Mouse (Mus musculus) kidney, postnatal 36 days (tissue): Measurements from ENCODE around the gene Qpct.

Source experiments
- DNase-seq, 2 experiments: peaks; one replicate each; pipeline ENCODE4 v3.0.0; 2021 to 2022; ENCODE audit warnings: mixed read lengths in 2 of 2

The Qpct gene

GRCm38 (mm10) chr17:79051606-79052005 is at the start of gene Qpct:
Gene Qpct, plus strand, starts transcription at chr17:79051906.
- no peak for DNase-seq

GRCm38 (mm10) chr17:79013625-79014024 is 38.1 kb upstream of the Qpct start:
- DNase-seq = no peak

DNA sequence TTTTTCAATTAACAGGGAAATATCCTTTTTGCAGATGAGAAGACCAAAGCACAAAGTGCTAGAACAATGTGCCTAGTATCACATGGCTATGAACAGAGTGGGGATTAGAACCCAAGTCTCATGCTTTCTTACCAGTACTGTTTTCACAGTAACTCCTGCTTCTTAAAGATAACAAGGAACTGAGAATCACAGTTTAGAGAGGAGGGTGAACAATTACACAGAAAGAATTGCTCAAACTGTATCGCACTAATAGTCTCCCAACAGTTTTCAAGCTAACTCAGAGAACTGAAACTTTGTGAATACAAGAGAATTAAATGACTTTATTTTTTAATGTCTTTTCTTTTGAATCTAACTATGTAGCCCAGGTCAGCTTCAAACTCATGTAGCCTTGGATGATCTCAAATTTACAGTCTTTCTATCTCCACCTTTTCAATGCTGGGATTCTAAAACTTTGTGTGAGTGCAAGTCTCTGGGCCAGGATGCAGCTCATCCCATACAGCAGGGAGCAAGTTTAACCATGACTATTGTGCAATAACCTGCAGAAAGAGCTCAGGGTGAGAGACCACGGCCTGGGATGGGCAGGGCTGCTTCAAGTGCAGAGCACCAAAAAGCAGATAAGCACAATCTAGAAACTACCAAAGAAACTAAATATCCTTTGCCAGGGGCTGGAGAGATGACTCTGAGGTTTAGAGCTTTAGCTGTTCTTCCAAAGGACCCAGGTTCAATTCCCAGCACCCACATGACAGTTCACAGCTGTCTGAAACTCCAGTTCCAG is 36.6 kb upstream of the Qpct start:
- DNase-seq = no peak

GRCm38 (mm10) chr17:79015831-79016230 is 35.9 kb upstream of the Qpct start:
- no peak for DNase-seq

GRCm38 (mm10) chr17:79018422-79018821 is 33.3 kb upstream of the Qpct start:
- DNase-seq = peak in 1 of 2 experiments; percentile 21

- peak; percentile 29 to 35 for DNase-seq
Observed at GRCm38 (mm10) chr17:79019726-79020207, 31.9 kb upstream of the Qpct start.

DNA sequence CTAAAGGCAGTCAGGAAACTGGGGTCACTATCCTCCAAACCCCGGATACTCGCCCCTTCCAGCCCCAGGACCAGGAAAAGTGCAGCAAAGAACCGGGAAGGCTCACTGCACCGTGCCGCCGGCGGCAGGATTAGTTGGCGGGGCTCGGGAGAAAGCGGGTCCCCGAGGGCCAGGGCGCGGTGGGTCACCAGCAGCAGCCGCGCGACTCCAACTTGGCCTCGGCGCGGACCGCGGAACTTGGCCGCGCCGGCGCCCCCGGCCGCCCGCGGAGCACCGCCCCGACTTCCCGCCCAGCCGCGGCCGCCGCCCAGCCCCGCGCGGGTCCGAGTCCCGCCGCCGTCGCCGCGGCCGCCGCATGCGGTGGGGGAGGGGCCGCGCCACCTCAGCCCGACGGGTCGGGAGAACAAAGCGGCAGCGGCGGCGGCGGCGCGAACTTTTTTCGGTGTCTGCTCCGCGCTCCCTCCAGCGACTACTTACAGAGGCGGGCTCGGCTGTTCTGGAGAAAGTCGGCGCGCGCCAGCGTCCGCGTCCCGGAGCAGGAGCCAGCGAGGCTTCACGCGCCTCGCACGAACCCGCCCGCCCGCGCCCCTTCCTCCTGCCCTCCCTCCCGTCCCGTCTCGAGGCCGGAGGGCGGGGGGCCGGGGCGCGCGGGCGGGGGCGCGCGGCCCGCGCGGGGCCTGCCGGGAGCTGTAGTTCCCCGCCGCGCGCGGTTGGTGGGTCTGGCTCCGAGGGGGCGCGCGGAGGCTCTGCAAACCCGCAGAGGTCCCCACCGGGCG is 31.3 kb upstream of the Qpct start, which contains the start of gene Prkd3:
Gene Prkd3 (minus strand): TSS at position 609 of the 776 bp plus-strand sequence.
- DNase-seq = peak; percentile 54 to 80

DNA sequence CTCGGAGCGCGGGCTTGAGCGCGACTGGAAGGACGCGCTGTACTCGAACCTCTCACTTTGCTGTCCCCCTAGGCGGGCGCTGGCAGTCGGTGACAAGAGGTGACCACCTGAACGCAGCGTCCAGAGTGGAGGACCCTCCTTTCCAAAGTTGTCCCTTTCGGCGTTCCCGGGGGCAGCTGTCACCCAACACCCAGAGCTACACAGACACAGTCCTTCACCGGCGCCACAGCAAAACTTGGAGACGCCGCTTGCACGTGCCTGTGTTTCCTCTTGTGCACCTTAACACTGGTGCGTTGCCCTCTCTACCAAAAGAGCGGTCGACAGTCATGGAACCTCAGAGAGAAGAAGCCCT is 30.7 kb upstream of the Qpct start:
- DNase-seq = peak in 1 of 2 experiments; percentile 21

DNA sequence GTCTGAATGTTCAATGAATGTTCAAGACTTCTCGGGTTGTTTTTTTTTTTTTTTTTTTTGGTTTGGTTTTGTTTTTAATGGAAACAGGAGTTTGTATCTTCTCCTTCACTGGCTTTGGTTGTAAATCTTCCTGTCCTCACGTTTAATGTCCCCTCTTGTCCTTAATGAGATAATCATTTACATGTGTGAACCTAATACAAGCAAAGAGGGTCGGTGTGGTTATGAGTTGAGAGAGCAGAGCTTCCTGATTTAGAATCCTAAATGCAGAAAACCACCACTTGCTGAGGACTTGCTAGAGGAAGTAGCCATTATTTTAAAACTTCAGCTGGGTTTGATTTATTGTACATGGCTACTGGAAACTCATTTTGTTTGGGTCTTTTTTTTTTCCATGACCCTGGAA is 29.0 kb upstream of the Qpct start:
- no peak for DNase-seq

GRCm38 (mm10) chr17:79024544-79024943 is 27.2 kb upstream of the Qpct start:
- DNase-seq = no peak

DNA sequence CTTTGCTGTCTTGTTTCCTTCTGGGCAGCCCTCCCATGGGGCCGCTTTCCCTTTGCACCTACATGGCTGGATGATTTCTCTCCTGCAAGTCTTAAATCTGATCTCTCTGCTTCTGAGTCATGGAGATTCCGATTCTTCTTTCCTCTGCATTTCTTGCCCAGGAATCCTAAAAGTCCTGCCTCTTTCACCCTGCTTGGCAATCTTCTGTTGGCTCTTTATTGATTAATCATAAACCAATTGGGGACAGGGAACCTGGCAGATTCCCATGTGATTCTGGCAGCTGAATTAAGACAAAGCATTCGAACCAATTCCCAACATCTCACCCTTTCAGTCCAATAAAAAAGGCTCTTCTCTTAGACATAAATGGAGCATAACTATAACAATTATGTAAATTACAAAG is 22.5 kb upstream of the Qpct start:
- no peak for DNase-seq

DNA sequence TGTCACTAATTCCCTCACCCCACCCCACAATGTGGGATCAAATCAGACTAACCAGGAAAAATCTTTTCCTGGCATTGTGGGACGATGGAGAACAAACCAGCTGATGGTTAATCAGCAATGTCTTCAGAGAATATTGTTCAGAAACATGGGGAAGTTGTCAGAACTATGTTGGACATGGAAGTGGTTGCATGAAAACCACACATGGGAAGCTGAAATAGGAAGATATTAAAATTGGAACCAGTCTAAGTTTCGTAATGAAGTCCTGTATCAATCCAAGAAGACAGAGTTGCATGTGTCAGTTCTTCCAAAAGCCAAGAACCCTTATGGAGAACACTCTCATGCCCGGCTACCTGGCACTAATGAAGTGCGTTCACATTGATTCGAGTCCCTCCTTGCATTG is 20.1 kb upstream of the Qpct start:
- no peak for DNase-seq

DNA sequence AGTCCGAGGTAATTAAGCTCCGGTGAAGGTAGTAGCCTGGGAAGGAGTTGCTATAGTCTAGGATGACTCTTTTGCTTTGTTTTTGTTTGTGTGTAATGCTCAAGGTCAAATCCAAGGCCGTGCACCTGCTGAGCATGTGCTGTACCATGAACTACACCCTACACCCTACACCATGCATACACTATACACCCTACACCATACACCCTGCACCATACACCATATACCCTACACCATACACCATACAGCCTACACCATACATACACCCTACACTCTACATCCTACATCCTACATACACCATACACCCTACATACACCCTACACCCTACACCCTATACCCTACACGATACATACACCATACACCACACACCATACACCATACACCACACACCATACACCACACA is 18.9 kb upstream of the Qpct start:
- DNase-seq = no peak

- no peak for DNase-seq
Observed at GRCm38 (mm10) chr17:79039660-79040059, 12.0 kb upstream of the Qpct start.

DNA sequence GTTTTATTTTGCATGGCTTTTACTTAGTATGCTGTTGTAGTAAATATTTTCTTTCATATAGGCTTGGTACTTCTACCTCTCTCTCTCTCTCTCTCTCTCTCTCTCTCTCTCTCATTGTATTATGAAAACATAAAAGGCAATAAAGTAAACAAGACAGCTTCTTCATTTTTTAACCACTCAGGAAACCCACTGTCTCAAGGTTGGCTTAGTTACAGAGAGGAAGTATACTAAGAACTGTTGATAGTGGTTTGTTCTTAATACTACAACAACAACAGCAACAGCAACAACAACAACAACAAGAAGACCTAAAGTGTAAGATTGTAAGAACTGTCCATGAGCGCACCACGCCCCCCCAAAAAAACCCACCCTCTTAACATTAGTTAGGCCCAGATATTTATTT is 8.0 kb upstream of the Qpct start:
- DNase-seq = no peak

DNA sequence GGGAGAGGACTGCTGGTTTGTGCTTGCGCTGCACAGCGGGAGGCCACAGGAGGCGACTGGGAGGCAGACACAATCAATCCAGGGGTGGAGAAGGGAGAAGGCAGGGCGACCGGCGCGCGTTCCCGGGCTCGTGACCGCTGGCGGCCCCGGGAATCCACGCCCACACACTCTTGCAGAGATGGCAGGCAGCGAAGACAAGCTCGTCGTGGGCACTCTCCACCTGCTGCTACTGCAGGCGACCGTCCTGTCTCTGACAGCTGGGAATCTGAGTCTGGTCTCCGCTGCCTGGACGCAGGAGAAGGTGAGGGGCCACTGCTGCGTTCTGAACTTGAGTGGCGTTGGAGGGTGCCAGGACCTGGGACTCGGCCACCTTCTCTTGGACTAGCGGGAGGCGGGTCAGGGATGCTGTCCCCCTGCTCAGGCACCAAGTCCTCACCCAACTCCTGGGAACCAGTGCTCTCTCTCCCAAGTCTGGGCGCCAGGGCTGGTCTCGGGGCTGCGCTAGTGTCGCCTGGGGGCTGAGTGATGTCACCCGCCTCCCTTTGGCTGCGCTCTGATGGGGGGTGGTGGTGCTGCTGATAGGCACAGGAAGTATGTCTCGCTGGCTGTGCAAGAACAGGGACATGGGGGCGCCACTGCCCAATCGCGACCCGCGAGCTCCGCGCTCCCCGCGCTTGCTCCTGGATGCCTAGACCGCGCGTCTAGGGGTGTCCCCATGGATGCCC is 544 bp downstream of the Qpct start:
- peak; percentile 34 to 67 for DNase-seq

DNA sequence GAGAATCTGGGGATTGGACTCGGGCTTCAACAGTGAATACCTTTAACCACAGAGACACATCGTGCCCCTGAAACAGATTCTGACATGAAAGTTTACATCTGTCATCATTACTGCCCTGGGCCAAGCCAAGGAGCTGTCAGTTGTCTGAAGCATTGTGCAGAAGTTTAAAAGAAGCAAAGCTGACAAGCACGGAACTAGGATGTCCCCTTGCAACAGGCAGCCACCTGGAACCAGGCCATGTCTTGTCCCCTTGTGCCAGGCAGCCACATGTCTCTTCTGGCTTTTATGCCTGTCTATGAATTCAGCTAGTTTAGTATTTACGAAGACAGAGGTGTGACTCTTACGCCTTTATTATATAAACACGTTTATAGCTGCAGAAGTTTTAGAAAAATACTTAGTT is 6.6 kb downstream of the Qpct start:
- DNase-seq = no peak

- no peak for DNase-seq
Observed at GRCm38 (mm10) chr17:79060221-79060620, 8.5 kb downstream of the Qpct start.

- no peak for DNase-seq
Observed at GRCm38 (mm10) chr17:79064250-79064649, 12.5 kb downstream of the Qpct start.

DNA sequence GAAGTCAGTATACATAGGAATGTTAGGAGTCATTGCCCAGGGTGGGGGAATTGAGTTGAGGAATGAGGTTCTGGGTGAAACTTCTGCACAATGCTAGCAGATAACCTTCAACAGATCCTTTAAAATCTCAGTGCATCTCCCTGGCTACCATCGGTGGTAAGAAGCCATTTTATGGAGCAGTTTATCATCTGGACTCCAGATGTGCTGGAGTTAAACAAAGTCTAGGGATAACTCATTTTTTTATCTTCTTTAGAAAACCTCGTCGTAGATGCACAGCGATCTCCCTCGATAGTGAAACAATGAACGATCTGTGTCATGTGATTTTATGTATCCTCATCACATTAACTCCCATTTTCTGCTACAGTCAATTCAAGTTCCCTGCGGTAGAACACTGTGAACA is 16.9 kb downstream of the Qpct start:
- no peak for DNase-seq

DNA sequence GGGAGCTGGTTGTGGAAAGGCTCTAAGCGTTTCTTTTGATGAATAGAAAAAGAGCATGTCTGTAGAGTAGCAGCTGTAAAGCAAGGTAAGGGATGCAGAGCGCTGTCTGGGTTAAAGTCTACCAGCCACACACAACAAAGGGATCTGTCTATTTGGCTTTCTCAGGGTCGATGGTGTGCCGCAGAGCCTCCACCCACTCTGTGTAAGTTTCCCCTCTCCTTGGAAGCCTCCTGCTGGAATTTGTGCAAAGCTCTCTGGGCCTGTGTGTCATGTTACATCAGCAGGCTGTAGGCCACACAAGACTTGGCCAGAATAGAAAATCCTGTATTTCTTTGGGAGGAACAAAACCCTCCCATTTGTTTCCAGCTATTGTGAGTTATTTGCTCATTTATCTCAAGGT is 17.3 kb downstream of the Qpct start:
- no peak for DNase-seq

- DNase-seq = no peak
Observed at GRCm38 (mm10) chr17:79069766-79070480, 18.2 kb downstream of the Qpct start.

DNA sequence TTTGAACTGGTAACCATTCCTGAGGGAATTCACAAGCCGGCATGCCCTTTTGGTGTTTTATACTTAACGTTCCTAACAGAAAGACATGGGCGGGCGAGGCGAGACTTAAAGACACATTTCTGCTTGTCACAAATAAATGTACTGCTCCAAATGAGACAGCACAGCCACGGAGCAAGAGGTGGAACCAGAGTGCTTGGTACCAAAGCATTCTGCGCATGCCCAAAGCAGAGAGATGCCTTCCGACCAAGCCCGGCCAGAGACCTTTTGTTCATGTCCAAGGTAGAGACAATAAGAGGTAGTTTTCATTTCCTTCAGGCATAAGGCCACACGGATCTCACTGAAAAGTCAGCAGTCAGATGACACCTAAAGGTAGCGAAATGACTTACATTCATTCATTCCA is 20.2 kb downstream of the Qpct start:
- no peak for DNase-seq
